Mouse (Mus musculus): Measurements from ENCODE around the gene Pde6b.

Pde6b gene

DNA sequence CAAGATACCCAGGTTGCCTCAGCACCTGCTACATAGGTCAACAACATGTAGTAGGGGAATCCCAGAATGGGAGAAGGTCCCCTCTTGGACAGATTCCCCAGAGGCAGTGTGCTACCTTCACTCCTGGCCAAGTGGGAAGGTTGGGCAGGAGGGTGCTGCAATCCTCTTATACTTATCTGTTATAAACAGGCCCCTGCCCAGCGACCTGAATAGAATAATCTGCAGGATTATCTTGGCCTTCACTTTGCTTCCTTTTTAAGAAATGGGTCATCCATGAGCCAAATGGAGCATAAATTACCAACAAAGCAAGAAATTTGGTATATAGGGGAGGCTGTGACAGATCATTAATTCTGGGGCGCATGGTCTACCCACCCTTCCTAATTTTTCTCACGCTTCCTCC is 1.6 kb downstream of the Pde6b start:
- DNase-seq (ENCODE audit: low spot score in 2 of 2), result no peak

DNA sequence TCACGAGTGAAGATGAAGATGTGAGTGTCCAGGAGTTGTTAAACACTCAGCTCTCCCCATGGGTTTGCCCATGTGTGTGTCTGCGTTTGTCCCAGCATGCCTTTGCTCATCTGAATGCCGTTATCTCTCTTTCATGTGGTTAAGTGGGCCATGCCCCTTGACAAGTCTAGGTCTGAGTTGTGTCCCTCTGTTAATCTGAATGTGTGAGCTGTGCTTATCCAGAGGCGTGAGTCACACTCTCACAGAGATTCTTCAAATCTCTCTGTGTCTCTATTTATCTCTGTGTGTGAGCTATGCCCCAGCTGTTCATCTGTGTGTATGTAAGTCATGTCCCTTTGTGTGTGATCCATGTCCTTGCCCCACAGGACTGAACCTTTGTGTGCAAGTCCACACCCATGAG is 15.3 kb downstream of the Pde6b start:
- DNase-seq (ENCODE audit: low spot score in 2 of 2), result no peak

DNA sequence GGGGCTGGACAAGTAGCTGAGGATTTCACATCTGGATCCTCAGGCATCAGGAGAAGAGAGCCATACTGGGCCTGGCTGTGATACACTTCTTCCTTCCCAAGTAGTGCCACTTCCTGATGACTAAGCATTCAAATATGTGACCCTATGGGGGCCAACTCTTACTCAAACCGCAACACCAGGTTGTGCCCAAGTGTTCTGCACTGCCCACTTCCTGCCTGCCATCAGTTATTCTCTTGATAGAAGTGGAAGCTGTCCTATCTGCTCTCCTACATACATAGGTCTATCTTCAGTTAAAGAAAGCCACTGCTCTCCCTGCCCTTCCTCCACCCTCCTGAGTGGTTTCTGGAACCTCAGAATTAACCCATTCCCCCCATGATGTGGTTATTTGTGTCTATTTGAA is 17.3 kb downstream of the Pde6b start:
- no peak for DNase-seq (ENCODE audit: low spot score in 2 of 2)

DNA sequence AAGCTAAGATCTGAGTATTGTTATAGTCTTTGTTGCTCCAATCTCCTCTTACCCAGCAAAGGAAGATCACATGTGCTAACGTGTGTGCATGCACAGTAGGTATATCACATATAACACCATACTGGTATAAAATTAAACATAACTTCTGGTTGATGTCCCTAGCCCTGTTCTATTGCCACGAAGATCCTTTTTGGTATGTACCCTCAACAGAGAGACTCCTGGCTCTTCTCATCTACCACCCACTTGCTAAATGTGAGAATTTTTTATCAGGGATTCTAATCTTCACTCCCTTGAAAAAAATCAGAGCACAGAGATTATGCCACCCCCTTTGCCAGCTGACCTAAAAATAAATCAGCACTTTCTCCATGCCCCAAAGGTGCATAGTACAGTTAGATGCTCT is 18.8 kb downstream of the Pde6b start:
- DNase-seq (ENCODE audit: low spot score in 2 of 2), result no peak

DNA sequence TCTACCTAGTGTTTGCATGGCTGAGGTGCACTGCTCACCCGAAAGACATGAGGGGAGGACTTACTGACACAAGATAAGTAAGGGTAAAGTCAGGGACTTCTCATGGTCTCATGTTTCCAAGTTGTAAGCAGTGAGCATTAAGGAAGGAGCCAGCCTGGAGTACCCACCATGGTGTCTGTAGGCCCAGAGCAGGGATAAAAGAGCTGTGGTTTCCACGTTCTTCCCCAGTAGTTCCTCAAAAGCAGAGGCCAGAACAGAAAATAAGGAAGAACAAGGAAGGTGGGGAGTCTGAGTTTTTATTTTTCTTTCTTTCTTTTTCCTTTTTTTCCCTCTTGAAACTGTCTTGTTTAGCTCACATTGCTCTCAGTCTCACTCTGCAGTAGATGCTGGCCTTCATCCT is 26.5 kb downstream of the Pde6b start:
- DNase-seq (ENCODE audit: low spot score in 2 of 2), result no peak

DNA sequence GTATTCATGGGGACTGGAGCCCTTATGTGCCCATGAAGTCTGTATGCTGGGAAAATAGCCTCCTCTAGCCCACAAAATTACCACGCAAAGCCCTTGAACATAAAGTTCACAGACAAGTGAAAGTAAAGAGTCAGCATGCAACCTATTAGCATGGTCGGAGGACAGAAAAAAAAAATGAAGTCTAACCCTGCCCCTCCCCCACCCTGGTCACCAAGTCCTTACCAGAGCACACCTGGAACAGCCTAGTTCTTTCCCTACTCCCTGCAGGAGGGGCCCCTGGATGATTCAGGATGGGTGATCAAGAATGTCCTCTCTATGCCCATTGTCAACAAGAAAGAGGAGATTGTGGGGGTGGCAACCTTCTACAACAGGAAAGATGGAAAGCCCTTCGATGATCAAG is 34.5 kb downstream of the Pde6b start:
- DNase-seq (ENCODE audit: low spot score in 2 of 2), result no peak

DNA sequence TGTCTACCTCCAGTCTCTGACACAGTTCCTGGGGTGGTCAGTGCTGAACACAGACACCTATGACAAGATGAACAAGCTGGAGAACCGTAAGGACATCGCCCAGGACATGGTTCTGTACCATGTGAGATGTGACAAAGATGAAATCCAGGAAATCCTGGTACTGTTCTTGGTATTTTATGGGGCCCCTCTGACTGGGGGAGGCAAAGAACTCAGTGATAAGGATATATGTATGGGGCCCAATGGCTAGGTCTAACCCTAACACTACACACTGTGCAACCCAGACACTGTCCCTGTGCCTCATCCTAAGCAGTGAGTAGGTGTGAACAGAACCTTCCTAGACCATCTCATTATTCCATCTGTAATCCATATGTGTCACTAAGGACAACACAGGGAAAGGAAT is 35.2 kb downstream of the Pde6b start:
- DNase-seq (ENCODE audit: low spot score in 2 of 2), result no peak

DNA sequence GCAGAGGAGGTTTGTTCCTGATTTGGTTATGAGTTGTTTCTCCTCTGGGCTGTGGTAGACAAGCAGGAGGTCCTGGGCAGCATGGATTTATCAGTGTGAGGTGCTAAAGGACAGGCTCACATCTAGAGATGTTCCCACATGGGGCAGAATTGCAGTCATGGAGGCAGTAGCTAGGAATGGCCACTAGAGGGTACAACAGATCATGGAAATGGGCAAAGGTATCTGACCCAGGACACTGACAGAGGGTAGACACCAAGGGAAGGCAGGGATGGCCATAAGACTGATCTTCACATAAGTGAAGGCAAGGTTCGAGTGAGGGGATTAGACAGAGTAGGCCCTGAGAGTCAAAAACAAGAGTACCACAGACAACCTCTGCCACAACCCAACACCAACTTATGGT is 39.0 kb downstream of the Pde6b start:
- DNase-seq (ENCODE audit: low spot score in 2 of 2), result peak in 1 of 2 experiments; percentile 56

DNA sequence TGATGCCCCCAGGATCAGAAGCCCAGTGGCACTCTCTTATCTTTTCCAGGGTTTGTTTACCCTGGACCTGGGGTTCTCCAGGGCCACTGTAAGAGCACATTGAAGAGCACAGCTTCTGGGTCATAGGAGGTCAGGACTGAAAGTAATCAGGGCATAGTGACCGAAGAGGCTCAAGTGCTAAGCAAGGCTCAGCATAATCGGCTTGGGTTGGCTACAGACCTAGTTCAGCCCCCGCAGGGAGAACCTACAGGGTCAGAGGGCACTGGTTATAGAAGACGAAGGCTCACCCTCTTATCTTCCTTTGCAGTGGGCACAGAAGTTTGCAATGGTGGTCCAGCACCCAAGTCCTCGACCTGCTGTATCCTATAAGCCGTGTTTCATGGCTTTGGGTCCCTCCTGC is 43.0 kb downstream of the Pde6b start:
- DNase-seq (ENCODE audit: low spot score in 2 of 2), result no peak

DNA sequence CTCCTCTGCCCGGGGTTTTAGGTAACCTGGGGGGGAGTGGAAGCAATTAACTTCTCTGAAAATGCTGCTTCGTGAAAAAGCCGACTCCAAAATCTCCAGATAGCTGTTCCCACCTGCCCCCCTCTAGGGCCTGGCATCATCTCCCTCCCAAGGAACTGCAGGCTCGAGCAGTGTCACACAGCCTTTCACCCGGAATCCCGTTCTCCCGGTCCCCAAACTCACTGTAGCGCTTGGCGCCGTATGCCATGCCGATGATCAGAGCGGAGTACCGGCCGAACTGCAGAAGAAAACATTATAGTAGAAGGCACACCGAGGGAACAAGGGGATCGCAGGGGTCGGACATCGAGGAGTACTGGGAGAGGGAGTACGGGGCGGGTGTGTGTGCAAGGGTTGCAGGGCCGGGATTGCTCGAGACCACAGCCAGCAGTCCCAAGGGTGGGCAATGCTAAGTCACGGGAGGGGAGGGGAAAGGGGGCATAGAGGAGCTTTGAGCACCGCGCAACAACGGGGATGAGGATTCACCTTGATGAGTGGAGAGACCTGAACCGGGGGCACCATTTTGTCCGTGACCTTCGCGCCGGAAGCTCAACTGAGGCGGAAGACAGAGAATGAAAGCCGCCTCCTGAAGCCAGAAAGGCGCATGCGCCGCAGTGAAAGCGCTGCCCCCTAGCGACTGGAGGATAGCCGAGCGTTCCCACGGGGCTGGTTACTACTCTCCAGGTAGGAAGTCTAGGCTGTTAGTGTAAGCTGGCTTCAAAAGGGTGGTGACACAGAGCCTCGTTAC is 45.8 kb downstream of the Pde6b start, which contains the start of gene Atp5k:
Gene Atp5k (minus strand): TSS at position 645 of the 784 bp plus-strand sequence.
- peak; percentile 86 to 94 for DNase-seq (ENCODE audit: low spot score in 2 of 2)

DNA sequence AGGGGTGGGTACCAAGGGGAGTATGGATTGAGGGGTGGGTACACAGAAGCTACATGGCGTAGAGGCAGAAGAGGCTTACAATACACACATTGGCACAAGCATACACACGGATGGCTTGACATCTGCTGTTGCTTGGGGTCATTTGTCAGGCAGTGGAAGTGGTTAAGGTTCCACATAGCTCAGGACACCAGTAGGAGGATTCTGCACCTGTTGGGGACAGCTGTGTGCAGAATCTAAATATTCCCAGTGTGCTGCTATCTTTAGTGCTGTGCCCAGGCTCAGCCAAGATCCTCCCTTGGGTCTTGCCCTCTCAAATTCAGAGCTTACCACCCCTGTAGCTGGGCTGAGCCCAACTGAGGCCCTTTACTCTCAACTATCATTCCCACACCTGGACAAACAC is 47.9 kb downstream of the Pde6b start:
- DNase-seq (ENCODE audit: low spot score in 2 of 2), result no peak

DNA sequence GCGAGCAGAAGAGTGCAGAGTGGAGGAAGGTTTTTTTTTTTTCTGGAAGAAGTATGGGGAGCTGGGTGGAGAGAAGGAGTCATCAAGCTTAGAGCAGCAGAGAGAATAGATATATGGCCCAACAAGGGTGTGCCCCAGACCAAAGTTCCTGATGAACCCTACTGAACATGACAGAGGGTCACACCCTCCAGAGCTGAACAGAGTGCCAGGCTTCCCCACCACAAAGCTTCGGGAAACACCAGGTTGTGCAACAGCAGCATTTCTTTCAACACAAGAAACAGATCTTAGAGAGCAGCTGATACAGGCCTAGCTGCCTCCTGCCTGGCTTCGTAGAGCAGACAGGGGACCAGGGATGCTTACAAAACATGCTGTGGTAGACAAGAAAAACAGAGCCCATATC is 58.8 kb downstream of the Pde6b start:
- DNase-seq (ENCODE audit: low spot score in 2 of 2), result no peak

DNA sequence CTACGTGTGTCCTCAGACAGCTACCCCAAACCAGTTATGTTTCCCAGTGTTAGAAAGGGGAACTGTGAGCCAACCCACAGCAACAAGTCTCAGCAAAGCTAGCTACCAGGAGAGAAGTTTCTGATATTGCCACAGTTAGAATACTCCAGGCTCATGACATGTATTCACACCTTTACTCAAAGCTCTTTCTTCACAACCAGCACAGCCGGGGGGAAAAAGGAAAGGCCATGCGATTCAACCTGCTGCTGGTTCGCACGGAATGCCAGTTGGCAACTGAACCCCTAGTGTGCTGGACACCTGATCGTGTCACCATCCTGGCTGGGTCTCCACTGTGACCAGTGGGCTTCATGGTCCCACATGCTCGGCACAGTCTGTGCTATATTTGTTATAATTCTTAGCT is 59.7 kb downstream of the Pde6b start:
- no peak for DNase-seq (ENCODE audit: low spot score in 2 of 2)

DNA sequence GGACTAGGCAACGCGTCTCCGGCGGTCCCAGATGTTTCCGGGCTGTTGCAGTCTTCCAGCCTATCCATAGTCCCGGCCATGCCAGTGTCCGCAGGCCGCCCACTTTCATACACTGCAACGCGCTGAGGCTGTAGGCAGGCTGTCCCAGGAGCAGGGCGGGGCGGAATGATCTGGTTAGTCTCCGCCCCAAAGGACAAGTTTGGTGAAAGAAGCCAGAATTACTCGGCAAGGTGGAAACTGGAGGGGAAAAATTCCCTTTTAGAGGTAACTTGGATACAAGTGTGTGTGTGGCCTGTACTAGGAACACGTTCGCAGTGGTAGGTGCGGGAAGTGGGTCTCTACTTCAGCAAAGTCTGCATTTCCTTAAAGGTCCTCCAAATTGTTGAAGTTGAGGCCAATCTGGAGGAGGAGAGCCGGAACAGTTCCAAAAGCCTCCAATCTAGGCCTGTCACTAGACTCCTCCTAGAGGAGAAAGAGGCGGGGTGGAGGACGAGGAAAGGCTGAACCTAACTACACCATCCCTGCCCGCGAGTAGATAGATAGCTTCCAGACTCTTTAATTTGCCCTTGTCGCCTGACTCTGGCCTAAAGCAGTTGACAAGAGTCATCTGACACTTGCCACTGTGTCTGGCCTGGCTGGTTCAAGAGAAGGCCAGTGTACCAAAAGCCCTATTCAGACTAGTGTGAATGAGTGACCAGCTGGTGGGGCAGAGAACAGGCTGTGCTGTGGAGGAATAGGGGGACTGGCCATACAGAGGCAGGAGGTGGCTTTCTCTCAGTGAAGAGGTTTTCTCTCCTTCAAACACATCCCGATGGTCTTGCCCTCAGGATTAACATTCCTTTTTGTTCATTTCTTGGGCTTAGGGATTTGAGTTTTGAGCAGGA is 60.8 kb downstream of the Pde6b start, which contains the start of gene Mfsd7a:
Gene Mfsd7a (minus strand): TSS at position 107 of the 884 bp plus-strand sequence.
- DNase-seq (ENCODE audit: low spot score in 2 of 2), result no peak

DNA sequence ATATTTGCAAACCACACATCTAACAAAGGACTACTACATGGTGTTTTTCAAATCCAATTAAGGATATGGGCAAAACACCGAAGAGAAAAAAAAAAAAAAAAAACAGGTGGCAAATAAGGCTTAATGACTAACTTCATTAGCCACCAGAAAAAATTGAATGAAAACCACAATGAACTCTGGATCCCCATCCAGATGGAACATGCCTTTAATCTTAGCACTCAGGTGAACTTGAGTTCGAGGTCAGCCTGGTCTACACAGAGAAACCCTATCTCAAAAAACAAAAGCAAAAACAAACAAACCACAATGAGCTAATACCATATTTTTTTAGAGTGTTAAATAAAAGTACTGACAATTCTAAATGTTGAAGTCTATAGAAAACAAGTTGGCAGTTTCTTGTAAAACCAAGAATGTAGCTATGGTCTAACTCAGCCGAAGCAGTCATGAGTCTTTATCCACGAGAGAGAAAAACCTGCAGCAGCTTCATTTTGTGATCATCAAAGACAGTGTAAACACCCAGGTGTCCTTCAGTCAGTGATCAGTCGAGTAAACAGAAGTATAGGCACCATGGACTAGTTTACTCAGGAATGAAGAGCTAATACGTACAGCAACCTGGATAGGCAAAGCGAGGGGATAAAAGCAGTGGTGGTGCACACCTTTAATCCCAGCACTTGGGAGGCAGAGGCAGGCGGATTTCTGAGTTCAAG is 62.8 kb downstream of the Pde6b start:
- no peak for DNase-seq (ENCODE audit: low spot score in 2 of 2)

DNA sequence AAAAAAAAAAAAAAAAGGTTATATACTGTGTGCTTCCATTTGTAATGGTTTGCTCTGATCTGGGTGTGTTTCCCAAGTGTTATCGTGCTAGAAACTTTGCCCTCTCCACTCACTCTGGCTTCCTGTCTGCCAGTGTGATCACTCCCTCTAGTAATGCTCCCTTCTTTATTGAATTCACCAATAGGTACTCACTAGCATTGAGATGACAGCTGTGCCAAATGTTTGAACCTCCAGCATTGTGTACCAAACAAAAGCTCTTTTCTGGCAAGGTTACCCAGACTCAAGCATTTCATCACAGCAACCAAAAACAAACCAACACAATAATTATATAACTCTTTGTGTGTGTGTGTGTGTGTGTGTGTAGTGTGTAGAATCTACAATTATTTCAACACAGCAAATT is 63.4 kb downstream of the Pde6b start:
- no peak for DNase-seq (ENCODE audit: low spot score in 2 of 2)

DNA sequence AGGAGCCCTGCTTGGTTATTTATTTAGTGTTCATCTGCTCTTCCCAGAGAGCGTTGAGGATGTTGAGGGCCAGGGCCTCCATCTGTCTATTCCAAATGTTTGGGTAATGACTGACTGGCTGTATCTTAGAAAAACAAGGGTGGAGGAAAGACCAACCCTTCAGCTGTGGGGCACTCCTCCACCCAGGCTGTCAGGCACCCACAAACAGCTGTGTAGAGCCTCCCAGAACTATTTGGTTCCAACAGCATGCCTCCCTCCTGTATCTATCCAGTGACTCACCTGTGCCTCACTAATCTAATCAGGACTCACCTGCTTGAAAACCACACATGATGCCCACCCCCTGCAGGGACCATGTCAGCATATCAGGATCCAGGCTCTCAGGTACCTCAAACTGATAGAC is 64.2 kb downstream of the Pde6b start:
- no peak for DNase-seq (ENCODE audit: low spot score in 2 of 2)

DNA sequence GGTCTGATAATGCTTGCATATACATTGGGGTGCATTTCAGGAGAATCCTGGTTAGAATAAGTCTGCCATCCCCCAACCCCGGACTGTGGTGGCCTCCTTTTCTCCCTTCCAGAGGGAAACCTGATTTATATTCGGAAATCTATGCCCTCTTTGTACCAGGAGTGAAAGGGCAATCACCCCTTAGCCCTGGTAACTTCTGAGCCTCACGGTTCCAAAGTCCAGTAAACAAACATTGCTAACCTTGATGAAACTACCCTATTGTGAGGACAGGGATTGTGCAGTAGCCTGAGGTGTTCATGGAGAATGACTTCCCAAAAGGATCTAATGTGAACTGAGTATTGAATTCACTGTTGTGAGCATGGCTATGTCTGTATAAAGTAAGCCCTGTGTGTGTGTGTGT is 65.9 kb downstream of the Pde6b start:
- no peak for DNase-seq (ENCODE audit: low spot score in 2 of 2)

DNA sequence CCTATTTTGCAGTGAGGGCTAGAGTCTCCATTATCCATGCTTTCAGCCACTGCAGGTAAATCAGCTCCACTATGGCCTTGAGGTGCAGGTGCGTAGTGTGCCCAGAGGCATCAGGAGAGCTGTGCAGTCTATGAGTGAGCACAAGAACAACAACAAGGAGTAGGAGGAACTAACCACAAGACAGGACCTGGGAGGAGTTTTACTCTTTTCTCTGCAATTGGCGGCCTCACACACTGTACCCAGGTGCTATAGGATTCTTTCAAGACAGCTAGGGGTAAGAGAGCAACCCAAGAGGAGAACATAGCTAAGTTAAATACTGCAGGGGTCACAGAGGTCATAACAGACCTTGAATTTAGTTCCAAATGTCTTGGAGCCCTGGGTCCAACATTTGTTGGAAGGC is 70.5 kb downstream of the Pde6b start:
- no peak for DNase-seq (ENCODE audit: low spot score in 2 of 2)

DNA sequence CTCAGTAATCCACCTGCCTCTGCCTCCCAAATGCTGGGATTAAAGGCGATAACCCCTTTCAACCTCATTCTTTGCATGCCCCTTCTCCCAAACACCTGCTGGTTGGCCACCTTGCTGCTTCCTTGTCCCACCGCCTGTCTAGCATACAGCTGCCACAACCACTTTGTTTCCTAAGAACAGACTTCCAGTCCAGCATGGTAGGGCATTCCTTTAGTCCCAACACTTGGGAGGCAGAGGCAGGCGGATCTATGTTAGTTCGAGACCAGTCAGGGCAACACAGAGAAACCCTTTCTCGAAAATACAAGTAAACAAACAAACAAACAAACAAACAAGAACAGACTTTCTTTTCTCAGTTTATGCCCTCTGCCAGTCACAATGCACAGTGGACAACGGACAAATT is 72.3 kb downstream of the Pde6b start:
- DNase-seq (ENCODE audit: low spot score in 2 of 2), result no peak

DNA sequence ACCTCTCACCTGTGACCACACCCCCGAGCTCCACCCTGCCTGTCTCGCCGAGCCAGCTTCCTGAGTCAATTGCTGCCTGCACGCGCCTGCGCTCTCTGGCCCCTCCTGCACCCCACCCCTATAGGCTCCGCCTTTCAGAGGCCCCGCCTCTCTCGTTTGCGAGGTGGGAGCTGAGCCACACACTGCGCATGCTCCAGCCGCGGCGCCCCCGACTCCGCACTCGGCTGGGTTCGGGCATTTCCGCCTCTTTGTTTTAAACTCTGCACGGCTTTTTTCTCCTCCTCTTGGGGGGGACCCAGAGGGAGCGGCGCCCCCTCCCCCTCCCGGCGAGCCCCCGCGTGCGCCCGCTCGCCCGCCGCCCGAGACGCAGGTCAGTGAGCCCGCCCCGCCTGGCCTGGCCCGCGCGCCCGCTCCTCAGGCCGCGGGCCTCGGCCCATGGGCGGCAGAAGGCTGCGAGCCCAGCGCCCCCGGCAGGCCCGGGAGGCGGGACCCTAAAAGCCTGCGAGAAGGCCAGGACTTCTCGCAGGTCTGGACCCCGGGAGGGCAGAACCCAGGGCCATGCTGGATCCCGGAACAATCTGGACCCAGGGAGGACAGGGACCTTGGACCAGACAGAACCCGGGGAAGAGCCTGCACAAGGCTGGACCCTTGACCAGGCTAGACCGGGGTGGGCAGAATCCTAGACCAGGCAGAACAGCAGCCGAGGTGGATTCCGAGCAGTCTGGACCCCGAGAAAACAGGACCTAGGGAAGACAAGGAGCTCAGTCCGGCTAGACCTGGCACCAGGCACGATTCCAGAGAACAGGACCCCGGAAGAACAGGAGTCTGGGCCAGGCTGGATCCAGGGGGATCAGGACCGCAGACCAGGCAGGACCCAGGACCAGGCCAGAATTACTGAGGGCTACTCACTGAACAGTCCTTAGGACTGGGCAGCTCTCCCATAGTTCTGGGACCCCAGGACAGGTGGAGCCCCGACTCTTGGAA is 73.2 kb downstream of the Pde6b start, which contains the start of gene Pcgf3:
Gene Pcgf3 (plus strand): TSS at position 151 of the 984 bp plus-strand sequence.
- DNase-seq (ENCODE audit: low spot score in 2 of 2), result peak; percentile 90 to 96
